Mouse (Mus musculus): Measurements from ENCODE around the gene Galnt18. TPM values are rescaled to one million over a fixed set of nuclear protein-coding genes. Genes with fewer than 3 reads are reported as not detected.

The Galnt18 gene
- polyA plus RNA-seq, 1 experiment from 2014 or later, result 7.6 TPM

DNA sequence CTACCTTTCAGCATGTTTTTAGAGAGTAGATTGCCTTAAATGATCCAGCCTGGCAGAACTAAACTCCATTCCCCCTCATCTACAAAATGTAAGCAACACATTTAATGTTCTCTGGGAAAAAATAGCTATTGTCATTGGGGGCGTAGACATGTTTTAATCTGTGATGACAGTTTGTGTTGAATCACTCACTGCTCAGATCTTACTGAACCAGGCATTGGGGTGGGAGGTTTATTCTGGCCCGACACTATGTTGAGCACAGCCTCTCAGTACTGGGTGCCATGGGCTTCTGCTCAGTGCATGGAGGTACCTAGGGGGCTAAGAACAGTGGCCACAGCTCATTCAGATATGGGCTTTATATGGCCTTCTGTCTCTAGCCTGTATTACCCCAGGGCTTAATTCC, 207.4 kb downstream of the Galnt18 start:
- Histone ChIP-seq H3K27ac (no peak overlapping the region), H3K9me3 (no peaks in the 10 kb centered on the region), H3K36me3 (no peaks in the 10 kb centered on the region), H3K4me2 (replicated peaks) (no peak overlapping the region), H3K9ac (no peak overlapping the region), H3K4me1 (peaks cover 12% of the 10 kb centered on the region; the same call in 1 of the 2 replicates), H3K4me3 (no peak overlapping the region), H3K27me3 (replicated peaks) (no peaks in the 10 kb centered on the region)
- 82% methylated on average over 2 of the region's 2 CpGs for WGBS
- no peak for ATAC-seq (ENCODE audit: low FRiP score, low read depth)

DNA sequence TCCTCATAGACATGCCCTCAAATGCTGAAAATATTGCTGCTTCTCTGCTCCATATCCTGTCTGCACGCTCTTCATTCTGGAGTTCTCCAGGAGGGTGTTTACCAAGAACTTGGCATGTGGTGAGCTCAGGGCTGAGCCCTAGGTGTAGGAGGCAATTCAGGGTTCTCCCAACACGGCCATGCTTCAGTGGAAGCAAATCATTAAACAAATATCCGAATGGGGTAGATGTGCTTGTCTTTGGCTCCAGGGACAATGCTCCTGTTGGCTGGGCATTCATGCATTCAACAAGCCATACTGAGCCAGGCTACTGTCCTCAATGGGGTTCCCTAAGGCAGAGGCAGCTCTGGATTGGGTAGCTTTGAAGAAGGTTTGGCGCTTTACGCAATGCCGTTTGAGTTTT, 212.9 kb downstream of the Galnt18 start:
- ATAC-seq (ENCODE audit: low FRiP score, low read depth), result no peak
- Histone ChIP-seq H3K36me3 (no peaks in the 10 kb centered on the region), H3K4me3 (no peak overlapping the region)

DNA sequence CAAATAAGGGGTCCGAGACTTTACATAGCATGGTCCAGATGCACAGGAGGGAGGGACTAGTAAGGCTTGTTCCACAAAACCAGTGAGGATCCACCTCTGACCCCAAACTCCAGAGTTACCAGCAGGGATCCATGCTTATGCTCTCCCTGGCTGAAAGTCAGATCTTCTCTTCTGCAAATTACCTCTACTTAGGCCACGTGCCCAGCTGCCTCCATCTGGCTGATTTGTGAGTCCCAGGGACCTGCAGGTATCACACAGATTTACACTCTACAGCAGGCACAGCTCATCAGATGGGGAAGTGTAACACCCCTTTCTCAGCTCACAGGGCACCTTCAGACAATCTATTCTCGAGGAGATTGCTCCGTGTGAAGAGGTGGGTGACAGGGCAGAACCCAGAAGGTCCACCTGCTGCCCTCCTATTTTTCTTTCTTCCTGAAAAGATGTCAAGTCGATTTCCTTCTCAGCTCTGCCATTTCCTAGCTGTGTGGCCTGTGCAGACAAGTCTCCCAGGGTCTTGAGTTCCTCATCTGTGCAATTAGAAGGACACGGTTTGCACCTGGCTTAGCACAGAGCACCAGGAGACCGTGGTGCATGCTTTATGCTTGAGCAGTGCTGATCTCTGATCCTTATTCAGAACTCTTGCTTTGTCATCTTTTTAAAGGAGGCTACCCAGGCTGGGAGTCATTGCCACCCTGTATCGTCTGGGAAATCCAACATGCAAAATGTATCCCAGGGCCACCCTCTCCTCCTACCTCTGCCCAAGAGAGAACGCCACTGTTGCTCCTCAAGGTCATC, 216.3 kb downstream of the Galnt18 start:
- Histone ChIP-seq H3K36me3 (no peaks in the 10 kb centered on the region), H3K9me3 (peaks cover 4% of the 10 kb centered on the region), H3K4me1 (no peaks in the 10 kb centered on the region), H3K4me2 (replicated peaks) (no peak overlapping the region), H3K27ac (no peak overlapping the region), H3K27me3 (replicated peaks) (no peaks in the 10 kb centered on the region), H3K9ac (no peak overlapping the region), H3K4me3 (no peak overlapping the region)
- WGBS, result 77% methylated on average over 9 of the region's 9 CpGs
- ATAC-seq (ENCODE audit: low FRiP score, low read depth), result no peak

More for the DNA sequence above, 212.9 kb downstream of the Galnt18 start:
- Histone ChIP-seq H3K27me3 (replicated peaks) (no peaks in the 10 kb centered on the region), H3K4me2 (replicated peaks) (no peak overlapping the region), H3K27ac (no peak overlapping the region), H3K9me3 (no peaks in the 10 kb centered on the region), H3K4me1 (no peaks in the 10 kb centered on the region), H3K9ac (no peak overlapping the region)
- 81% methylated on average over 6 of the region's 6 CpGs for WGBS

DNA sequence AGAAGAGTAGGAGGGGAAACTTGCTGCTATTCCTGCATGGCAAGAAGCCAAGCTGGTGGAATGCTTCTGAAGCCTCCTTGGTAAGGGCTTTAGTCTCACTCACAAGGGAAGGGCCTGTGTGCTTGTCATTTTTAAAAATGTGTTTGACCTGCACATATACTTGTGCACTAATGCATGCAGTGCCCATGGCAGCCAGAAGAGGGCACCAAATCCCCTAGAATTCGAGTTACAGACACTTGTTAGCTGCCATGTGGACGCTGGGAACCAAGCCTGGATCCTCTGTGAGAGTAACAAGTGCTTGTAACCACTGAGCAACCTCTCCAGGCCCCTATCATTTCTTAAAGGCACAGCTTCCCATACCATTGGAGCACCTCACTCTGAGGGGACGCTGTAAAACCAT, 219.7 kb downstream of the Galnt18 start:
- Histone ChIP-seq H3K9ac (no peak overlapping the region), H3K36me3 (no peaks in the 10 kb centered on the region), H3K4me3 (no peak overlapping the region), H3K27me3 (replicated peaks) (no peaks in the 10 kb centered on the region), H3K4me1 (no peaks in the 10 kb centered on the region), H3K4me2 (replicated peaks) (no peak overlapping the region), H3K27ac (no peak overlapping the region), H3K9me3 (peaks cover 4% of the 10 kb centered on the region)
- 80% methylated on average over 3 of the region's 3 CpGs for WGBS
- no peak for ATAC-seq (ENCODE audit: low FRiP score, low read depth)

DNA sequence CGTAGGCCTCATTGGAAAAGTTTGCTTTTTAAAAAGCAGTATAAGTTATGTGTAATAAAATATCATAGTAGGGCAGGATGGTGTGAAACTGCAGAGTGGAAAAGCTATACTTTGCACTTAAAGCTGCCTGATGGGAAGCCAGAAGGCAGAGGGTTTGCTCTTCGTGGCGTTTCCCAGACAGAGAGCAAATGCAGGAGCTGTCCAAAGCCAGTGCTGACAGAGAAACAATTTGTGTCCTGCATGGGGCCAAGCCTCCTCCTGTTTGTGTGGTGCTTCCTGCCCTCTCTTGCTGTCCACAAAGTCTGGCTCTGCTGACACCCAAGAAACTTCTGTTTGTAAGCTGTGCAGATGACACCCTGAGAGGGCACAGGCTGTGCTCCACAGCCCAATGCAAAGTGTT, 220.8 kb downstream of the Galnt18 start:
- WGBS, result 57% methylated on average over 3 of the region's 3 CpGs

DNA sequence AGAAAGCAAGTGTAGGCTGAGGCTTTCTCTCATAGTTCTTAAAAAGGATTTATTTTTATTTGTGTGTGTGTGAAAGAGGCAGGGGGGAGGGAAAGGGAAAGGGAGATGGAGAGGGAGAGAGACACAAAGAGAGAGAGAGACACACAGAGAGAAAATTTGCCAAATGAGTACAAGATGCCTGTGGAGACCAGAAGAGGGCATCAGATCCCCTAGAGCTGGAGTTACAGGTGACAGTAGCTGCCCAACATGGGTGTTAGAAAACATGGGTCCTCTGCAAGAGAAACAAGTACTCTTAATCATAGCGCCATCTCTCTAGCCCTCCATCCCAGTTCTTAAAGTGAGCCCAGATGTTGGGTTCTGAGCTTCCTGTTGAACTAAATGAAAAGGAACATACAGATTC, 228.8 kb downstream of the Galnt18 start:
- no peak overlapping the region for H3K27ac ChIP-seq
- no peaks in the 10 kb centered on the region for H3K9me3 ChIP-seq
- H3K4me3 ChIP-seq, result no peak overlapping the region
- no peaks in the 10 kb centered on the region for H3K36me3 ChIP-seq
- peaks cover 17% of the 10 kb centered on the region for H3K4me1 ChIP-seq
- H3K27me3 ChIP-seq (replicated peaks), result no peaks in the 10 kb centered on the region
- H3K9ac ChIP-seq, result no peak overlapping the region
- 88% methylated on average over 1 of the region's 1 CpGs for WGBS
- H3K4me2 ChIP-seq (replicated peaks), result no peak overlapping the region
- ATAC-seq (ENCODE audit: low FRiP score, low read depth), result no peak

More for the DNA sequence above, 220.8 kb downstream of the Galnt18 start:
- H3K27me3 ChIP-seq (replicated peaks), result no peaks in the 10 kb centered on the region
- no peak overlapping the region for H3K9ac ChIP-seq
- H3K9me3 ChIP-seq, result peaks cover 4% of the 10 kb centered on the region
- ATAC-seq (ENCODE audit: low FRiP score, low read depth), result no peak
- H3K4me3 ChIP-seq, result no peak overlapping the region
- H3K36me3 ChIP-seq, result no peaks in the 10 kb centered on the region
- no peaks in the 10 kb centered on the region for H3K4me1 ChIP-seq
- H3K4me2 ChIP-seq (replicated peaks), result no peak overlapping the region
- no peak overlapping the region for H3K27ac ChIP-seq

DNA sequence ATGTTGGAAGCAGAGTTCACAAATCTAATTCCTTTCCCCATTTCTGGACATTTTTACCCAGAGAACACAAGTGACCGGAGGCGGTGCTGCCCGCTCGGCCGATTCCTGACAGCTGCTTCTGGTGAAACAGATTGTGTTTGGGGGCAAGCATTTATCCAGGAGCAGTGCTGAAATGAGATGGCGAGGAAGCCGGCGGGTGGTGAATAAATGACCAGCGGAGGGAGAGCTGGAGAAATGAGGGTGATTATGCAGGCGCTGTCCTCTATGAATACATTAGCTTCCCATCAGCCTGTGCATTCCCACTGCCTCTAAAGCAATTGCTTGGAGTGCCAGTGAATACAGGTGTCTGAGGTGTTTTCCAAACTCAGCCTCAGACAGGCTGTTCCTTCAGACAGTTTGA, 232.7 kb downstream of the Galnt18 start:
- no peak overlapping the region; the same call in 1 of the 2 replicates for H3K27ac ChIP-seq
- peak; percentile 58; the same call in 1 of the 2 replicates for ATAC-seq (ENCODE audit: low FRiP score, low read depth)
- peaks cover 18% of the 10 kb centered on the region for H3K4me1 ChIP-seq
- no peaks in the 10 kb centered on the region for H3K27me3 ChIP-seq (replicated peaks)
- H3K9ac ChIP-seq, result no peak overlapping the region
- 33% methylated on average over 10 of the region's 10 CpGs for WGBS
- no peaks in the 10 kb centered on the region for H3K9me3 ChIP-seq
- no peak overlapping the region for H3K4me3 ChIP-seq
- no peaks in the 10 kb centered on the region for H3K36me3 ChIP-seq
- H3K4me2 ChIP-seq (replicated peaks), result peak overlapping the region; percentile 38

DNA sequence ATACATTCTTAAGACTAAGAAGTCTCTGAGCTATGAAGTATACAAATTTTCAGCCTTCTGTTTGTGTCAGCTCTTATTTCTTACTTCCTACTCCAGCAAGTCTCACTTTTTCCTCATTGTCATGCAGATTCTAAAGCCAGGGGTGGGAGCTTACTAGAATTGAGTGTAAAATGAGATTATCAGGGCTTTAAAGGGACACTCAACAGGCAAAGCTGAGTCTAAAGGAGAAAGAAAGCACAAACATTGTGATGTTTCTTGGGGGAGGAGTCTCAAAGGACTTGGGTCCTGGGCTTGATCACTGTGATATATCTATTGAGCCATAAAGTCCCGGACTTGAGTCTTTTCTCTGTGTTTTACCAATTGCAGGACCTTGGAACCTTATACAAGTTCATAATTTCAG, 234.2 kb downstream of the Galnt18 start:
- H3K36me3 ChIP-seq, result no peaks in the 10 kb centered on the region
- H3K27me3 ChIP-seq (replicated peaks), result no peaks in the 10 kb centered on the region
- no peak overlapping the region for H3K4me3 ChIP-seq
- no peak overlapping the region for H3K27ac ChIP-seq
- no peak for ATAC-seq (ENCODE audit: low FRiP score, low read depth)
- H3K4me2 ChIP-seq (replicated peaks), result no peak overlapping the region
- peaks cover 18% of the 10 kb centered on the region for H3K4me1 ChIP-seq
- 65% methylated on average over 1 of the region's 1 CpGs for WGBS
- H3K9me3 ChIP-seq, result no peaks in the 10 kb centered on the region
- H3K9ac ChIP-seq, result no peak overlapping the region

DNA sequence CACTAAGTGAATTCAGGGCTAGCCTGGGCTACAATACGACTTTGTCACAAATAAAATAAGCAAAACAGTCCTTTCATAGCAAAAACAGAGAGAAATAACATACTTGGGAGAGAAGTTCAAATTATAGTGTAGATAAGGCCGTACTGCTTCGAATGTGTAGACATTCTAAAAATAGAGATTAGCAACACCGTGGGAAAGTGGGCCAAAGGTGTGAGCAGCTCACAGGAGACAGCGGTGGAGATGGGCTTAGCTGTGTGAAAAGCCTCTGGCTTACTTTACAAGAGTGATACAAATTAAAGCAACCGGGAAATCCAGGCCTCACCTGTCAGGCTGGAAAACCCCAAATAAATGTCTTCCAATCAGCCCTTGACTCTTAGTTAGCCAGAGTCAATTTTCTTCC, 241.8 kb downstream of the Galnt18 start:
- no peak overlapping the region for H3K9ac ChIP-seq
- H3K9me3 ChIP-seq, result no peaks in the 10 kb centered on the region
- WGBS, result 91% methylated on average over 6 of the region's 6 CpGs

DNA sequence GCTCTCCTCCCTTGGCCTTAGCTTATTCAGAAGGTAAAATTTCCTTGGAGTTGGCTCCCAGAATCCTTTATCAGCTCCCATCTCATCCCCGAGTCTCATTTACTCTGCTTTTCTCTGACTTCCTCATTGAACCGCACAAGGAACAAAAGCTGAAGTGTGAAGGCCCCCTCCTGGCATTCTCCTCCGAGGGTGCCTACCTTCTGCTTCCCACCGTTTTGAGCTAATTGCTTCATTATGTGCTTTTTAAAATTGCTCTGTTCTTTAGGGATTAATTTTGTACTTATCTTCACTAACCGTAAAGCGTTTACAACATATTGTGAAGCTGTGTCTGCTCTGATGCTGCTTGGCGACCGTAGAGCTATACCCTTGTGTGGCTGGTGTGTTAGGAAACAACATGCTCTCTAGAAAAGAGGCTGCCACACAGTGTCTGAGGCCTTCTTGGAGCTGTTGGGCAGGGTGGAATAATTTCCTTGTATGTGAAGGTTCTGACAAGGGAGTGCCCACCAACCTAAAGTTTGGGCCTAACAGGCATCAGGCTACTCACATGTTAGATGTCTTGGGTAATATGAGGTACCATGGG, 244.9 kb downstream of the Galnt18 start:
- H3K4me2 ChIP-seq (replicated peaks), result no peak overlapping the region
- no peaks in the 10 kb centered on the region for H3K9me3 ChIP-seq
- ATAC-seq (ENCODE audit: low FRiP score, low read depth), result no peak
- no peak overlapping the region for H3K4me3 ChIP-seq
- no peaks in the 10 kb centered on the region for H3K27me3 ChIP-seq (replicated peaks)
- no peak overlapping the region for H3K9ac ChIP-seq
- H3K4me1 ChIP-seq, result no peaks in the 10 kb centered on the region
- H3K36me3 ChIP-seq, result no peaks in the 10 kb centered on the region
- H3K27ac ChIP-seq, result no peak overlapping the region
- 54% methylated on average over 8 of the region's 8 CpGs for WGBS

More for the DNA sequence above, 241.8 kb downstream of the Galnt18 start:
- H3K4me2 ChIP-seq (replicated peaks), result no peak overlapping the region
- no peaks in the 10 kb centered on the region for H3K27me3 ChIP-seq (replicated peaks)
- no peak overlapping the region for H3K4me3 ChIP-seq
- no peaks in the 10 kb centered on the region for H3K36me3 ChIP-seq
- no peaks in the 10 kb centered on the region for H3K4me1 ChIP-seq
- no peak for ATAC-seq (ENCODE audit: low FRiP score, low read depth)
- H3K27ac ChIP-seq, result no peak overlapping the region

DNA sequence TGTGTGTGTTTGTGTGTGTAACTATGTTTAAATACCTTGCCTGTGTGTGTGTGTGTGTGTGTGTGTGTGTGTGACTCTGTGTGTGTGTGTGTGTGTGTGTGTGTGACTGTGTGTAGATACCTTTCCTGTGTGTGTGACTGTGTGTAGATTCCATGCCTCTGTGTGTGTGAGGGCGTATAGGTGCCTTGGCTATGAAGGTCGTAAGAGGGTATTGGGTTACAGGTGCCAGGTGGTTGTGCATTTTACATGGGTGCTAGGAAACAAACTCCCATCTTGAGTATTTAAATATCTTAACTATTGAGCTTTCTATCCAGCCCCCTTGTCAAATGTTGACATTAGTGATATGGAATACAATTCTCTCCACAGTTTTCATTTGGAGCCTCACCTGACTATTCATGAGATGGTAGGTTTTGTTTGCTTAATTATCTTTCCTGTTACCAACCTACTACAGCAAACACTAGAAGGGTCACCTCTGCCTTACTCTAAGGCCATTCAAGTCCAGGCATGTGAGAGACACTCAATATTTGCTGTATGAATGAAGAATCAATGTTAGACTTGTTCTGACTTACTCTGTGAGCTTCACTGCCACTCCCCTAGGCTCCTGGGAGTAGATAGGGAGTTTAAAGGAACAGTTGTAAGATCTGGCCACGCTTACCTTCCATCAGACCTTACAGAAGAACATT, 250.7 kb downstream of the Galnt18 start:
- no peaks in the 10 kb centered on the region for H3K4me1 ChIP-seq
- 87% methylated on average over 3 of the region's 3 CpGs for WGBS
- ATAC-seq (ENCODE audit: low FRiP score, low read depth), result no peak

DNA sequence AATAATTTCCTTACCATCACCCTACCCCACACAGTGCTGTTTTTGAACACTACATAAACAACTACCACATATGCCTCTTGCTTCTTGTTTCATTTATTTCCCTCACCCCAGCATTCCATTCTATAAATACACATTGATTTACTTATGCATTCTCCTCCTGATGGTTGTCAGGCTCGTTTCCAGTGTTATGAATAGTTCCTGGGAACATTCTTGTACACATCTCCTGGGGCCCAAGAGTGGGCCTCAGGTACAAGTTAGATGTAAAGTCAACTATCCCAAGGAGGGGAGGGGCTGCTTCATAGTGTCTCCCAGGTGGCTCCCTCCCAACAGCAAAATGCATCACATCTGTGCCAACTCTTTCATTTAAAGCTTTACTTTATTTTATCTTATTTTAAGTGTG, 251.3 kb downstream of the Galnt18 start:
- no peak overlapping the region for H3K9ac ChIP-seq
- no peaks in the 10 kb centered on the region for H3K4me1 ChIP-seq
- WGBS, result 60% methylated on average over 1 of the region's 1 CpGs
- no peaks in the 10 kb centered on the region for H3K27me3 ChIP-seq (replicated peaks)
- H3K4me3 ChIP-seq, result no peak overlapping the region
- H3K9me3 ChIP-seq, result no peaks in the 10 kb centered on the region
- ATAC-seq (ENCODE audit: low FRiP score, low read depth), result no peak
- no peak overlapping the region for H3K4me2 ChIP-seq (replicated peaks)
- H3K27ac ChIP-seq, result no peak overlapping the region
- H3K36me3 ChIP-seq, result no peaks in the 10 kb centered on the region

More for the DNA sequence above, 250.7 kb downstream of the Galnt18 start:
- no peak overlapping the region for H3K4me3 ChIP-seq
- H3K9me3 ChIP-seq, result no peaks in the 10 kb centered on the region
- no peak overlapping the region for H3K4me2 ChIP-seq (replicated peaks)
- no peak overlapping the region for H3K27ac ChIP-seq
- no peaks in the 10 kb centered on the region for H3K27me3 ChIP-seq (replicated peaks)
- no peak overlapping the region for H3K9ac ChIP-seq
- H3K36me3 ChIP-seq, result no peaks in the 10 kb centered on the region

Data from neural tube, embryonic 12.5 days (tissue).